Mouse (Mus musculus): ENCODE measurements around the gene Fxyd1. TPM values are rescaled to one million over a fixed set of nuclear protein-coding genes. Genes with fewer than 3 reads are reported as not detected.

The Fxyd1 gene
- 107 and 119 TPM in 2 replicates for polyA plus RNA-seq (2012; rRNA removed)

GRCm38 (mm10) chr7:31057071-31057470, at the start of gene Fxyd1:
TSS of gene Fxyd1 (minus strand) at chr7:31057199.
- Histone ChIP-seq H3K4me3 (ENCODE audit: insufficient read depth, low read depth, low read length) (no peak within 1 kb of the TSS), H3K27me3 (replicated peaks; ENCODE audit: control insufficient read depth, insufficient read depth, low read length) (no peaks in the 10 kb centered on the region), H3K36me3 (ENCODE audit: control insufficient read depth, insufficient read depth, low read length) (no peaks in the 10 kb centered on the region), H3K27ac (ENCODE audit: insufficient read depth, low read depth, low read length) (0 out of 2 replicates have a peak within 1 kb of the TSS, but pooled peaks have one; percentile 17), H3K4me1 (ENCODE audit: control insufficient read depth, insufficient read depth, low read length) (no peaks in the 10 kb centered on the region)
- WGBS, result 75% methylated on average over 2 of the region's 2 CpGs
- TF ChIP-seq POLR2A (IDR thresholded peaks at IDR 0.05; ENCODE audit: low read depth, low read length), result no peak
- TF ChIP-seq CTCF (conservative IDR thresholded peaks at IDR 0.05; ENCODE audit: insufficient read depth, insufficient read length, low read depth, low read length), result no peak
- no peak for DNase-seq

- 48% methylated on average over 3 of the region's 3 CpGs for WGBS
- Histone ChIP-seq H3K4me3 (ENCODE audit: insufficient read depth, low read depth, low read length) (no peak overlapping the region), H3K4me1 (ENCODE audit: control insufficient read depth, insufficient read depth, low read length) (peaks cover 22% of the 10 kb centered on the region), H3K36me3 (ENCODE audit: control insufficient read depth, insufficient read depth, low read length) (no peaks in the 10 kb centered on the region; the same call in 1 of the 2 replicates), H3K27ac (ENCODE audit: insufficient read depth, low read depth, low read length) (no peak overlapping the region), H3K27me3 (replicated peaks; ENCODE audit: control insufficient read depth, insufficient read depth, low read length) (no peaks in the 10 kb centered on the region)
- TF ChIP-seq POLR2A (IDR thresholded peaks at IDR 0.05; ENCODE audit: low read depth, low read length) (no peak), CTCF (conservative IDR thresholded peaks at IDR 0.05; ENCODE audit: insufficient read depth, insufficient read length, low read depth, low read length) (no peak)
- DNase-seq, result no peak
These were observed 49.2 kb upstream of the Fxyd1 start for GRCm38 (mm10) chr7:31106166-31106565.

GRCm38 (mm10) chr7:31105061-31105768, 48.2 kb upstream of the Fxyd1 start:
- H3K27ac ChIP-seq (ENCODE audit: insufficient read depth, low read depth, low read length), result no peak overlapping the region
- TF ChIP-seq CTCF (conservative IDR thresholded peaks at IDR 0.05; ENCODE audit: insufficient read depth, insufficient read length, low read depth, low read length) (peak; percentile 71), POLR2A (IDR thresholded peaks at IDR 0.05; ENCODE audit: low read depth, low read length) (no peak)
- peak; percentile 74 for DNase-seq
- H3K4me1 ChIP-seq (ENCODE audit: control insufficient read depth, insufficient read depth, low read length), result peaks cover 22% of the 10 kb centered on the region
- no peaks in the 10 kb centered on the region; the same call in 1 of the 2 replicates for H3K36me3 ChIP-seq (ENCODE audit: control insufficient read depth, insufficient read depth, low read length)
- 40% methylated on average over 15 of the region's 15 CpGs for WGBS
- no peak overlapping the region for H3K4me3 ChIP-seq (ENCODE audit: insufficient read depth, low read depth, low read length)
- no peaks in the 10 kb centered on the region for H3K27me3 ChIP-seq (replicated peaks; ENCODE audit: control insufficient read depth, insufficient read depth, low read length)

GRCm38 (mm10) chr7:31100786-31101185, 43.8 kb upstream of the Fxyd1 start:
- no peaks in the 10 kb centered on the region for H3K27me3 ChIP-seq (replicated peaks; ENCODE audit: control insufficient read depth, insufficient read depth, low read length)
- H3K27ac ChIP-seq (ENCODE audit: insufficient read depth, low read depth, low read length), result no peak overlapping the region
- no peaks in the 10 kb centered on the region; the same call in 1 of the 2 replicates for H3K36me3 ChIP-seq (ENCODE audit: control insufficient read depth, insufficient read depth, low read length)
- 69% methylated on average over 14 of the region's 14 CpGs for WGBS
- no peak for DNase-seq
- TF ChIP-seq CTCF (conservative IDR thresholded peaks at IDR 0.05; ENCODE audit: insufficient read depth, insufficient read length, low read depth, low read length) (no peak), POLR2A (IDR thresholded peaks at IDR 0.05; ENCODE audit: low read depth, low read length) (no peak)
- no peaks in the 10 kb centered on the region for H3K4me1 ChIP-seq (ENCODE audit: control insufficient read depth, insufficient read depth, low read length)
- no peak overlapping the region for H3K4me3 ChIP-seq (ENCODE audit: insufficient read depth, low read depth, low read length)

- Histone ChIP-seq H3K4me1 (ENCODE audit: control insufficient read depth, insufficient read depth, low read length) (no peaks in the 10 kb centered on the region), H3K36me3 (ENCODE audit: control insufficient read depth, insufficient read depth, low read length) (no peaks in the 10 kb centered on the region; the same call in 1 of the 2 replicates), H3K27ac (ENCODE audit: insufficient read depth, low read depth, low read length) (no peak overlapping the region), H3K27me3 (replicated peaks; ENCODE audit: control insufficient read depth, insufficient read depth, low read length) (no peaks in the 10 kb centered on the region), H3K4me3 (ENCODE audit: insufficient read depth, low read depth, low read length) (no peak overlapping the region)
- TF ChIP-seq POLR2A (IDR thresholded peaks at IDR 0.05; ENCODE audit: low read depth, low read length) (no peak), CTCF (conservative IDR thresholded peaks at IDR 0.05; ENCODE audit: insufficient read depth, insufficient read length, low read depth, low read length) (0 out of 2 replicates have a peak, but pooled peaks have one; percentile 25)
- no peak for DNase-seq
- WGBS, result 83% methylated on average over 6 of the region's 6 CpGs
These were observed 42.6 kb upstream of the Fxyd1 start for GRCm38 (mm10) chr7:31099612-31099982.

- TF ChIP-seq CTCF (conservative IDR thresholded peaks at IDR 0.05; ENCODE audit: insufficient read depth, insufficient read length, low read depth, low read length), result 0 out of 2 replicates have a peak, but pooled peaks have one; percentile 9
- TF ChIP-seq POLR2A (IDR thresholded peaks at IDR 0.05; ENCODE audit: low read depth, low read length), result no peak
- Histone ChIP-seq H3K27me3 (replicated peaks; ENCODE audit: control insufficient read depth, insufficient read depth, low read length) (no peaks in the 10 kb centered on the region), H3K36me3 (ENCODE audit: control insufficient read depth, insufficient read depth, low read length) (no peaks in the 10 kb centered on the region; the same call in 1 of the 2 replicates), H3K4me3 (ENCODE audit: insufficient read depth, low read depth, low read length) (no peak overlapping the region), H3K27ac (ENCODE audit: insufficient read depth, low read depth, low read length) (no peak overlapping the region), H3K4me1 (ENCODE audit: control insufficient read depth, insufficient read depth, low read length) (no peaks in the 10 kb centered on the region)
- 77% methylated on average over 22 of the region's 22 CpGs for WGBS
- no peak for DNase-seq
These were observed 42.0 kb upstream of the Fxyd1 start for GRCm38 (mm10) chr7:31098697-31099611.
